Mouse (Mus musculus) CH12.LX (cell line): ENCODE results near the gene Abca17. TPM values are rescaled to one million over a fixed set of nuclear protein-coding genes. Genes with fewer than 3 reads are reported as not detected.
A peak's percentile ranks its signal among the peaks of the same experiment; 100 is the strongest.

Source experiments
- DNase-seq: peaks from one replicate; pipeline ENCODE4 v3.0.0-alpha.2; 2013; ENCODE audit errors: extremely low read depth
- H3K27ac ChIP-seq: 2 replicates; pipeline ENCODE4 v1.5.1; 2012; ENCODE audit warnings: low read depth, mild to moderate bottlenecking, control low read depth, moderate library complexity; ENCODE audit not compliant: insufficient read depth
- H3K27me3 ChIP-seq: replicated peaks from 2 replicates; pipeline ENCODE3; 2012; ENCODE audit warnings: inconsistent platforms
- H3K36me3 ChIP-seq, 2 experiments: replicated peaks in 1 of 2; 2 replicates each; pipeline versions ENCODE3 to v1.6.1; 2012; ENCODE audit warnings: inconsistent platforms in 1 of 2, low read length in 1 of 2, mild to moderate bottlenecking in 1 of 2, mixed read lengths in 1 of 2, moderate library complexity in 1 of 2; ENCODE audit not compliant: control insufficient read depth in 1 of 2, insufficient read depth in 1 of 2
- H3K4me1 ChIP-seq, 2 experiments: 2 replicates each; pipeline ENCODE4 v1.6.1; 2012; ENCODE audit warnings: inconsistent platforms in 1 of 2, moderate library complexity in 1 of 2; ENCODE audit not compliant: insufficient read depth in 2 of 2, control insufficient read depth in 1 of 2
- H3K4me2 ChIP-seq: 2 replicates; pipeline ENCODE4 v1.6.1; 2012; ENCODE audit warnings: low read depth, mild to moderate bottlenecking, control low read depth; ENCODE audit not compliant: poor library complexity, insufficient read depth, severe bottlenecking
- H3K4me3 ChIP-seq, 3 experiments: fragments of 150-350 bp in 1 of 3; sonication (generic) in 1 of 3; replicated peaks in 1 of 3; 2 replicates each; pipeline versions ENCODE3 to v1.5.1; 2011 to 2012; ENCODE audit warnings: low read depth in 2 of 3, low read length in 2 of 3, mild to moderate bottlenecking in 2 of 3, moderate library complexity in 2 of 3, control low read depth in 1 of 3, improper control_type of control experiment in 1 of 3, inconsistent platforms in 1 of 3, mixed read lengths in 1 of 3; ENCODE audit not compliant: poor library complexity in 1 of 3
- H3K79me2 ChIP-seq: replicated peaks from 2 replicates; pipeline ENCODE4 v1.6.1; 2012; ENCODE audit warnings: mild to moderate bottlenecking, moderate library complexity; ENCODE audit not compliant: control insufficient read depth, poor library complexity, insufficient read depth, severe bottlenecking; ENCODE audit errors: extremely low read depth
- H3K9ac ChIP-seq: 2 replicates; pipeline ENCODE4 v1.6.1; 2012; ENCODE audit warnings: low read depth, mild to moderate bottlenecking, control low read depth, moderate library complexity; ENCODE audit not compliant: insufficient read depth
- H3K9me3 ChIP-seq: replicated peaks from 2 replicates; pipeline ENCODE3; 2012; ENCODE audit warnings: low read length, inconsistent platforms, mixed read lengths
- CHD1 ChIP-seq: IDR thresholded peaks from 2 replicates; pipeline ENCODE4 v1.6.1; 2012; ENCODE audit warnings: low read depth, low read length, improper control_type of control experiment, inconsistent platforms
- ETS1 ChIP-seq: conservative IDR thresholded peaks from 2 replicates; pipeline ENCODE4 v1.6.1; 2012; ENCODE audit warnings: low read depth, mild to moderate bottlenecking, inconsistent platforms, low read length, improper control_type of control experiment, moderate library complexity
- IRF4 ChIP-seq: IDR thresholded peaks from 2 replicates; pipeline ENCODE4 v1.6.1; 2014; ENCODE audit warnings: low read depth, mild to moderate bottlenecking, inconsistent platforms, low read length, improper control_type of control experiment
- NRF1 ChIP-seq: IDR thresholded peaks from 2 replicates; pipeline ENCODE4 v1.6.1; 2014; ENCODE audit warnings: low read depth, mild to moderate bottlenecking, inconsistent platforms, low read length, improper control_type of control experiment, moderate library complexity
- PAX5 ChIP-seq: IDR thresholded peaks from 2 replicates; pipeline ENCODE4 v1.6.1; 2012; ENCODE audit warnings: low read length, inconsistent platforms, mixed read lengths
- RCOR1 ChIP-seq: conservative IDR thresholded peaks from 2 replicates; pipeline ENCODE4 v1.6.1; 2012; ENCODE audit warnings: low read depth, mild to moderate bottlenecking, inconsistent platforms, low read length, improper control_type of control experiment
- SIN3A ChIP-seq: IDR thresholded peaks from 2 replicates; pipeline ENCODE4 v1.6.1; 2012; ENCODE audit warnings: low read length, improper control_type of control experiment, inconsistent platforms
- SMC3 ChIP-seq: IDR thresholded peaks from 2 replicates; pipeline ENCODE4 v1.6.1; 2011; ENCODE audit warnings: low read depth, low read length, improper control_type of control experiment
- TBP ChIP-seq: conservative IDR thresholded peaks from 2 replicates; pipeline ENCODE4 v1.6.1; 2011; ENCODE audit warnings: low read depth, low read length, improper control_type of control experiment
- UBTF ChIP-seq: IDR thresholded peaks from 2 replicates; pipeline ENCODE4 v1.6.1; 2012; ENCODE audit warnings: low read depth, mild to moderate bottlenecking, inconsistent platforms, low read length, improper control_type of control experiment, moderate library complexity
- USF1 ChIP-seq: IDR thresholded peaks from 2 replicates; pipeline ENCODE4 v1.6.1; 2014; ENCODE audit warnings: low read depth, mild to moderate bottlenecking, inconsistent platforms, low read length, improper control_type of control experiment
- ZC3H11A ChIP-seq: IDR thresholded peaks from 2 replicates; pipeline ENCODE4 v1.6.1; 2012; ENCODE audit warnings: low read depth, mild to moderate bottlenecking, inconsistent platforms, low read length, improper control_type of control experiment
- ZKSCAN1 ChIP-seq: IDR thresholded peaks from 2 replicates; pipeline ENCODE4 v1.6.1; 2012; ENCODE audit warnings: low read depth, inconsistent platforms, low read length, improper control_type of control experiment, borderline replicate concordance
- ZMIZ1 ChIP-seq: IDR thresholded peaks from 2 replicates; pipeline ENCODE4 v1.6.1; 2012; ENCODE audit warnings: low read depth, mild to moderate bottlenecking, inconsistent platforms, low read length, improper control_type of control experiment
- ZNF384 ChIP-seq: IDR thresholded peaks from 2 replicates; pipeline ENCODE4 v1.6.1; 2012; ENCODE audit warnings: low read depth, low read length, improper control_type of control experiment, inconsistent platforms
- dilution Hi-C: fragments of 300-500 bp; cut with MboI; formaldehyde crosslinking; loops from 2 replicates; pipeline ENCODE4 v1.14.3; 2020; ENCODE audit warnings: low sequenced_read_pairs; ENCODE audit not compliant: extremely low pct_unique_long_range_greater_than_20kb, extremely low pct_ligation_motif_present
- in situ Hi-C: fragments of 300-500 bp; cut with MboI; formaldehyde crosslinking; loops from 3 replicates; pipeline ENCODE4 v1.14.3; 2019; ENCODE audit warnings: low sequenced_read_pairs, low pct_ligation_motif_present, low pct_unique_long_range_greater_than_20kb, mixed read lengths
- polyA plus RNA-seq: library from polyadenylated mRNA; unstranded; fragments of >175 nt; gene quantifications from 2 replicates; pipeline ENCODE4 v1.2.1, GENCODE M21; 2012; ENCODE audit warnings: low read depth; ENCODE audit not compliant: insufficient read length
- total RNA-seq, 2 experiments: library from RNA; depleted of rRNA; stranded (reverse); fragments of 300-350 nt in 1 of 2; fragments of >200 nt in 1 of 2; gene quantifications; 2 replicates each; pipeline ENCODE4 v1.2.3; 2012 to 2014

Abca17 gene
- total and polyA plus RNA-seq, 3 experiments, result not detected

GRCm38 (mm10) chr17:24349176-24349575, 1.7 kb downstream of the Abca17 start:
- H3K36me3 ChIP-seq, result no peaks in the 10 kb centered on the region
- H3K79me2 ChIP-seq, result no peaks in the 10 kb centered on the region
- in situ Hi-C loops (no loop called here), dilution Hi-C loops (no loop called here)
- no peak for TF ChIP-seq SMC3
- TF ChIP-seq ZMIZ1, result no peak
- TF ChIP-seq RCOR1, result no peak
- no peak for TF ChIP-seq PAX5
- no peak for TF ChIP-seq SIN3A
- no peak for TF ChIP-seq TBP
- TF ChIP-seq ETS1, result no peak
- TF ChIP-seq CHD1, result no peak
- TF ChIP-seq ZKSCAN1, result no peak
- TF ChIP-seq NRF1, result no peak
- no peak for TF ChIP-seq ZNF384
- no peak for TF ChIP-seq IRF4
- no peak for TF ChIP-seq UBTF
- no peak for TF ChIP-seq ZC3H11A
- no peak for TF ChIP-seq USF1
- no peak for DNase-seq
- H3K27me3 ChIP-seq, result peaks cover 9% of the 10 kb centered on the region
- no peak overlapping the region for H3K4me2 ChIP-seq
- H3K4me1 ChIP-seq, result peaks cover 4 to 30% of the 10 kb centered on the region in 2 experiments; a peak in 3 of 4 replicates
- H3K9me3 ChIP-seq, result no peaks in the 10 kb centered on the region
- H3K9ac ChIP-seq, result no peak overlapping the region
- H3K4me3 ChIP-seq, result no peak overlapping the region
- no peak overlapping the region for H3K27ac ChIP-seq

GRCm38 (mm10) chr17:24346831-24347230, 4.0 kb downstream of the Abca17 start:
- Histone ChIP-seq H3K27ac (no peak overlapping the region), H3K4me3 (no peak overlapping the region), H3K79me2 (no peaks in the 10 kb centered on the region), H3K9me3 (no peaks in the 10 kb centered on the region), H3K36me3 (no peaks in the 10 kb centered on the region), H3K4me2 (peak overlapping the region; percentile 16; the same call in 1 of the 2 replicates), H3K27me3 (peaks cover 9% of the 10 kb centered on the region), H3K4me1 (peaks cover 6 to 14% of the 10 kb centered on the region in 2 experiments; a peak in 3 of 4 replicates), H3K9ac (no peak overlapping the region)
- TF ChIP-seq TBP, result no peak
- in situ Hi-C loops (no loop called here), dilution Hi-C loops (no loop called here)
- no peak for DNase-seq
